ENCODE assay signal across 9 mouse cellular contexts in genomic region chr4:138851463-138851862, GRCm38 (mm10). TPM values are rescaled to one million over a fixed set of nuclear protein-coding genes. Genes with fewer than 3 reads are reported as not detected.
A peak's percentile ranks its signal among the peaks of the same experiment; 100 is the strongest.
DNase-seq lines count a peak whose midpoint lies in the region; ATAC-seq and TF ChIP-seq lines count a peak whose summit lies in the region.
"Had no signal": no experiment of that assay in that cellular context is flagged by ENCODE, and none has a peak within 500 bp of the region (broad histone marks: within the 10 kb centered on the region; RNA-seq: fewer than 3 reads in every experiment).

No protein-coding gene starts in this region.

- no peak overlapping the region for H3K9ac ChIP-seq in embryonic facial prominence, embryonic 14.5 days (ENCODE audit: low read depth, low read length)
- H3K9ac ChIP-seq in heart, postnatal 0 days (replicated peaks; ENCODE audit: low read depth, low read length): no peak overlapping the region
- H3K9ac ChIP-seq in lung, postnatal 0 days (replicated peaks; ENCODE audit: low read depth): no peak overlapping the region

- 0 out of 2 replicates have a peak, but pooled peaks have one; percentile 44 for ATAC-seq in embryonic facial prominence, embryonic 14.5 days (ENCODE audit: low read depth)
- 0 out of 2 replicates have a peak, but pooled peaks have one; percentile 27 for ATAC-seq in heart, postnatal 0 days (ENCODE audit: insufficient read depth, low read depth)
- 0 out of 2 replicates have a peak, but pooled peaks have one; percentile 25 for ATAC-seq in lung, postnatal 0 days

- TF ChIP-seq CTCF in heart, postnatal 0 days (IDR thresholded peaks at IDR 0.05; ENCODE audit: low read depth): peak; percentile 99
- peak; percentile 98 for TF ChIP-seq CTCF in lung, postnatal 0 days (IDR thresholded peaks at IDR 0.05)

- no peak overlapping the region for H3K4me3 ChIP-seq in embryonic facial prominence, embryonic 14.5 days (ENCODE audit: low read depth, low read length)
- H3K4me3 ChIP-seq in heart, postnatal 0 days (ENCODE audit: low read depth, low read length): no peak overlapping the region
- no peak overlapping the region for H3K4me3 ChIP-seq in lung, postnatal 0 days (ENCODE audit: low read depth, low read length)

- no peak for TF ChIP-seq EP300 in heart, postnatal 0 days (IDR thresholded peaks at IDR 0.05; ENCODE audit: low read depth)
- no peak for TF ChIP-seq EP300 in lung, postnatal 0 days (IDR thresholded peaks at IDR 0.05)

- no peaks in the 10 kb centered on the region for H3K27me3 ChIP-seq in embryonic facial prominence, embryonic 14.5 days (replicated peaks; ENCODE audit: control insufficient read depth, insufficient read depth, low read length)
- 0 out of 2 replicates have a peak, but pooled peaks cover 26% of the 10 kb centered on the region for H3K27me3 ChIP-seq in heart, postnatal 0 days (ENCODE audit: control insufficient read depth, insufficient read depth, low read length)
- no peaks in the 10 kb centered on the region for H3K27me3 ChIP-seq in lung, postnatal 0 days (replicated peaks; ENCODE audit: insufficient read depth, low read length)

- H3K36me3 ChIP-seq in embryonic facial prominence, embryonic 14.5 days (ENCODE audit: control insufficient read depth, insufficient read depth, low read length): no peaks in the 10 kb centered on the region
- no peaks in the 10 kb centered on the region for H3K36me3 ChIP-seq in heart, postnatal 0 days (replicated peaks; ENCODE audit: control insufficient read depth, insufficient read depth, low read length)
- H3K36me3 ChIP-seq in lung, postnatal 0 days (ENCODE audit: insufficient read depth, low read length): no peaks in the 10 kb centered on the region

- peak; percentile 68 for DNase-seq in ES-CJ7 (ENCODE audit: low read depth, low spot score)
- peak; percentile 75 to 82 for DNase-seq in adrenal gland, postnatal 36 days
- DNase-seq in embryonic facial prominence, embryonic 14.5 days (ENCODE audit: low spot score): peak; percentile 56
- peak; percentile 59 for DNase-seq in heart, postnatal 0 days (ENCODE audit: low spot score)
- DNase-seq in layer of hippocampus, adult 11-12 months (ENCODE audit: low spot score): peak; percentile 81
- peak; percentile 78 for DNase-seq in lung, postnatal 0 days (ENCODE audit: low spot score)
- DNase-seq in retina, embryonic 14.5 days (ENCODE audit: low spot score): peak; percentile 85
- DNase-seq in thymus, postnatal 36 days: peak; percentile 49 to 57

- no peaks in the 10 kb centered on the region for H3K4me1 ChIP-seq in embryonic facial prominence, embryonic 14.5 days (ENCODE audit: control insufficient read depth, insufficient read depth, low read length)
- no peaks in the 10 kb centered on the region for H3K4me1 ChIP-seq in heart, postnatal 0 days (ENCODE audit: control insufficient read depth, insufficient read depth)
- H3K4me1 ChIP-seq in lung, postnatal 0 days (ENCODE audit: insufficient read depth, low read depth, low read length): no peaks in the 10 kb centered on the region

- H3K27ac ChIP-seq in embryonic facial prominence, embryonic 14.5 days (replicated peaks; ENCODE audit: low read depth, low read length): no peak overlapping the region
- no peak overlapping the region for H3K27ac ChIP-seq in heart, postnatal 0 days (ENCODE audit: low read depth)
- no peak overlapping the region for H3K27ac ChIP-seq in lung, postnatal 0 days (ENCODE audit: low read length)

- H3K9me3 ChIP-seq in embryonic facial prominence, embryonic 14.5 days (ENCODE audit: control insufficient read depth, low read length): no peaks in the 10 kb centered on the region
- H3K9me3 ChIP-seq in heart, postnatal 0 days (replicated peaks; ENCODE audit: control insufficient read depth, low read length): no peaks in the 10 kb centered on the region
- no peaks in the 10 kb centered on the region for H3K9me3 ChIP-seq in lung, postnatal 0 days (ENCODE audit: low read length)

- no peak overlapping the region for H3K4me2 ChIP-seq in embryonic facial prominence, embryonic 14.5 days (ENCODE audit: low read depth, low read length)
- no peak overlapping the region for H3K4me2 ChIP-seq in heart, postnatal 0 days (ENCODE audit: low read depth, low read length)
- no peak overlapping the region for H3K4me2 ChIP-seq in lung, postnatal 0 days (replicated peaks; ENCODE audit: low read depth, low read length)

- WGBS in embryonic facial prominence, embryonic 14.5 days: 6% methylated on average over 4 of the region's 4 CpGs
- 3% methylated on average over 4 of the region's 4 CpGs for WGBS in heart, postnatal 0 days
- under 1% methylated on average over 4 of the region's 4 CpGs for WGBS in lung, postnatal 0 days

RNA-seq across cellular contexts. Expression of gene Pla2g5, which starts 11.8 kb away (rescaled TPM):
- 10 to 100 TPM; 12.6 to 15.4 TPM for total RNA-seq in adrenal gland, postnatal 36 days (2021)
- 2.2 and 2.3 TPM in 2 replicates for polyA plus RNA-seq in embryonic facial prominence, embryonic 14.5 days (2014; fragmentation: Nextera tagmentation; extraction: Ambion mirVana)
- total RNA-seq in heart, postnatal 0 days (2014; rRNA removed; ENCODE audit: low replicate concordance): 1.6 and 9.2 TPM in 2 replicates
- polyA plus RNA-seq in heart, postnatal 0 days (2015; fragmentation: Nextera tagmentation; extraction: Ambion mirVana): 4.7 and 6.2 TPM in 2 replicates
- 0.29 TPM in 1 of 2 replicates, not detected in the other for polyA plus RNA-seq in lung, postnatal 0 days (2015; fragmentation: Nextera tagmentation; extraction: Ambion mirVana)

RNA-seq across cellular contexts. Expression of gene Gm13030, which starts 22.3 kb away (rescaled TPM):
- not detected for total RNA-seq in adrenal gland, postnatal 36 days (2021)
- polyA plus RNA-seq in embryonic facial prominence, embryonic 14.5 days (2014; fragmentation: Nextera tagmentation; extraction: Ambion mirVana): not detected in 2 replicates
- total RNA-seq in heart, postnatal 0 days (2014; rRNA removed; ENCODE audit: low replicate concordance): not detected in 2 replicates
- not detected in 2 replicates for polyA plus RNA-seq in heart, postnatal 0 days (2015; fragmentation: Nextera tagmentation; extraction: Ambion mirVana)
- not detected in 2 replicates for polyA plus RNA-seq in lung, postnatal 0 days (2015; fragmentation: Nextera tagmentation; extraction: Ambion mirVana)
- polyA plus RNA-seq: heart, embryonic 16.5 days had no signal

RNA-seq across cellular contexts. Expression of gene Pla2g2e, which starts 26.3 kb away (rescaled TPM):
- 1 to 10 TPM; 3.3 to 4.0 TPM for total RNA-seq in adrenal gland, postnatal 36 days (2021)
- polyA plus RNA-seq in embryonic facial prominence, embryonic 14.5 days (2014; fragmentation: Nextera tagmentation; extraction: Ambion mirVana): 0.28 and 0.38 TPM in 2 replicates
- total RNA-seq in heart, postnatal 0 days (2014; rRNA removed; ENCODE audit: low replicate concordance): not detected in 2 replicates
- polyA plus RNA-seq in heart, postnatal 0 days (2015; fragmentation: Nextera tagmentation; extraction: Ambion mirVana): 0.15 and 0.30 TPM in 2 replicates
- polyA plus RNA-seq in lung, postnatal 0 days (2015; fragmentation: Nextera tagmentation; extraction: Ambion mirVana): not detected in 2 replicates
